Mouse (Mus musculus): Measurements from ENCODE around the gene Idh3g. TPM values are rescaled to one million over a fixed set of nuclear protein-coding genes. Genes with fewer than 3 reads are reported as not detected.

Gene Idh3g
- 205 and 248 TPM in 2 replicates for polyA plus RNA-seq (2021; fragmentation: Nextera tagmentation)
- long read RNA-seq, experiment 1, partial matches to known transcripts = 13 of 425 reads
- long read RNA-seq, experiment 1, other reads (novel, unspliced or antisense) = 408 of 425 reads
- long read RNA-seq, experiment 2, partial matches to known transcripts = 22 of 249 reads
- long read RNA-seq, experiment 2, other reads (novel, unspliced or antisense) = 225 of 249 reads

DNA sequence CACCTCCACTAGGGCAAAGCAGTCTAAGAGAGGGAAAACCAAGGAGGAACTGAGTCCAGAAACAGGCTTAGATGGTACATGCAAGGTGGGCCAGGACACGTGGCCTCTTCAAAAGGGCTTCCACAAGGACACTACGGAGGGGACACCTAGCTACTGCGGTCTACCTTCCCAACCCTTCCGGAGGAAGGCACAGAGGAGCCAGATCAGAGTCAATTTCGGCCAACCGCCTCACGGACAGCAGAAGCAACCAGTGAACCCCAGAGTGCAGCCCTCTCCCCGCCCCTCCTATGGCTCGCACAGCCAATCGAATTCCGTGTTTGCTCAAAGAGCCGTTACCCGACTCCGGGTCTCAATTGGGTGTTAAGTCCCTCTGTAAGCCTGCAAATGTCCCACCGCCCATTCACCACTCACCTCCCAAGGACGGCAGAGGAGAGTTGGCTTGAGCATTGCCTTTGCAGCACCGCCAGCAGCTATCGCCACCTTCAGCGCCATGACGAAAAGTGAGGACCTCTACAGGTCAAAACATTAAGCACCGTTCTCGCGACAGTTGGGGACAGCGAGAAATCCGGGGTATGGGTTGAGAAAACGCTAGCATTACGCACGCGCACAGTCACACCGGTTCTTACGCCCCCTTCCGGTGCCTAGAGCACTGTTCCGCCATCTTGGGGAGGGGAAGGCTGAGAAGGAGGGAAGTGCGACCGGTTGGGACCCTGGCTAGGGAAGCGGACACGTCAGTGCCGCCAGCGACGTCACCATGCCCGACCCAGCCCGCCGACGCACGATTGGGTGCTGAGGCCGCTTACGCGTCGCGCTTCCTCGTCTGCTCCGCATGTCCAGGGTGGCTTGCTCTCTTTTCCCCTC is at the start of gene Idh3g, which contains the start of gene Ssr4:
Gene Idh3g, minus strand, starts transcription at position 534 of the 861 bp plus-strand sequence.
Gene Ssr4, plus strand, starts transcription at position 665 of the 861 bp plus-strand sequence.

DNA sequence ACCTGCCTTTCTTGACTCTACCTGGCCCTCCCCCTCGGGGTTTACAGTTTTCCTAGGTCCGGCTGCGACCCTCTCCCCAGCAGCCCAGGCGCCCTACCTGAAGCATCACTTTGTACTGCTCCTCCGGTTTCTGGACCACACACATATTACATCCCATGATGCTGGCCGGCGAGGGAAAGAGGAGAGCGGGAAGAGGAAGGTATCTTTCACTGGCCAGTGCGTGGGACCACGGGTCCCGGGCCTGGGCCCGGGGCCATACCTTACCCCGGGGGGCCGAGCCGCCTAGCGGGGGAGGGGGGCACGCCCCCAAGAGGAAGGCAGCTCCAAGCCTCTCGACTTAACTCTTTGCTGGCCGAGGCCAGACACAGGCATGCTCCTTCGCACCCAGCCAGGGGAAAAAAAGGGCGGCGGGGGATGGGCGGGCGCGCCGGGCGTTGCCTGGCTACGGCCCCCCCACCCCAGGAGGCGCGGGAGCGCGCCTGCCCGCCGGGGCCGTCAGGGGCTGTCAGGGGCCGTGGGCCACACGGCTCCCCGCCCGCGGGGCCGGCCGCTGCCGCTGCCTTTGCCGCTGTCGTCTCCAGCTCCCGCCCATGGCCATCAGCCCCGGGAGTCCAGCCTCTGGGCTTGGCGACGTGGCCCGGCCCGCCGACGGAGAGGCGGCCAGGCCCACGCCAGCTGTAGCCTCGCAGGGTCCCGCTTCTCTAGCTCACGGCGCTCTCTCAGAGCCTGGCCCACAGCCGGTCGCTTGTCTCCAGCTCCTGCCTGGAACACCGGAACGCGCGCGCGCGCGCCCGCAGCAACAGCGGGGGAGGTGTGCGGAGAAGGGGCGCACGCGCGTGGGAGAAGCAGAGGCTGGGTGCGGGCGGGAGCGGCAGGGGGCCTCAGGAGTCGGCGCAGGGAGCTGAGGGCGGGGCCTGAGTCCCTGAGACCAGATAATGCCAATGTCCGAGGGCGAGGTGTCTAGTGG is 37.8 kb upstream of the Idh3g start, which contains the start of gene Pdzd4:
Gene Pdzd4, minus strand, starts transcription at position 785 of the 967 bp plus-strand sequence.

DNA sequence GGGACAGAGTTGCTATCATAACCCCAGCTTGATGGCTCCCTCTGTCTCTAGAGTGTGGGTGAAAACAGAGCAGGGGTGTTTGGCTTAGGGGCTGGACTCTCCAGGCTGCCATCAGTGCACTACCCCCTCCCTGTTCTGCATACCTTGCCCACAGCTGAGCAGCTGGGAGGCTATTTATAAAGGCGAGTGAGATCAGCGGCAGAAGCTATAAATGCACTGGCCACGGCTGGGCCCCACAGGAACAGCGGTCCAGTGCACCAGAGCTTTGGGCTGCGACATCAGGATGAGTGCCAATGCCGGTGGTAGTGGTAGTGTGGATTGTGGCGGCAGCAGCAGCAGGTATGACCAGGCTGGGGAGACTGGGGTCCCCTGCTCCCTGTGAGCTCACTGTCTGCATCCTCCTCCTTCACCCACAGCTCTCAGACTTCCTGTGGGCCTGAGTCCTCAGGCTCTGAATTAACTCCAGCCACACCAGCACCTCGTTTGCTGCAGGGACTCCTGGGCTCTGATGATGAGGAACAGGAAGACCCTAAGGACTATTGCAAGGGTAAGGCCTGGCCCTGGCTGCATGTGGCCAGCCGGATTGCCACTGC is 12.4 kb downstream of the Idh3g start, which contains the start of gene Srpk3:
Gene Srpk3, plus strand, starts transcription at position 238 of the 593 bp plus-strand sequence.

DNA sequence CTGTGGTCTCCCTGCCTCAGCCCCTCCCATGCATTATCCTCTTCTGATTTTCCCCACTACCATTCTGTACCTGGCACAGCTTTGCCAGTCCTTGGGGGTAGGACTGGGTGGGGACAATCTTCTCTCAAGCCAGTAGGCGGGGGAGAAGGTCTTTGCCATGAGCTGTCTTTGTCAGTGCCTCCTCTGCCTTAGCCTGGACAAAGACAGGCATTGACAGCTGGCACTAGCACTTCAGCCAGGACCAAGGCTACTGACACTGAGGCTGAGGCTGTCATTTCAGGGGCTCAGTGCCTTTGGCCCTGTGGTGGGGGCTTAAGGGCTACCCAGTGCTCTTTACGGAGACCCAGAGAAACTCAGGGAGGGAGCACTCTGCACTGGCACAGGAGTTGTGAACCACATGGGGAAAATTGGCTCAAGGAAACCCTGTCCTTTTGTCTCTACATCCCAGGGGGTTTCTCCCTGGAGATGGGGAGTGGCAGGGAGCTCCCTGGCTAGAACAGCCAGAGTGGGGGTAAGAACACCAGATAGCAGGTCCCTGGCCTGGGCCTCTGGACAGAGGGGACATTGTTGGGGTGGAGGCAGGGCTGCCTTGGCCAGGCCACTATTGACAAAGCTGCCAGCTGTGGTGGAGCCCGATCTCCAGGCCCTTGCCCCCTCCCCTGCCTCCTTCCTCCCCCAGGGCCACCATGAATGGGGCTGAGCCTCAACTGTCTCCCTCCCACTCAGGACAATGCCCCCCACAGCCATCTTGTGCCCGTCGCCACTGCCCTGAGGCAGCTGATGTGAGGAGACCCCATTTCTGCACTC is 30.2 kb downstream of the Idh3g start, which contains the start of gene Plxnb3:
Gene Plxnb3, plus strand, starts transcription at position 757 of the 807 bp plus-strand sequence.

Other genes starting within 250 kb of the Idh3g start
- 0.13 and 0.20 TPM in 2 replicates for gene Dusp9, start 147.5 kb downstream of the Idh3g start, polyA plus RNA-seq (2021; fragmentation: Nextera tagmentation)
- 59.8 and 87.0 TPM in 2 replicates for gene Pnck, start 126.8 kb downstream of the Idh3g start, polyA plus RNA-seq (2021; fragmentation: Nextera tagmentation)
- 7.8 and 9.4 TPM in 2 replicates for gene Slc6a8, start 113.7 kb downstream of the Idh3g start, polyA plus RNA-seq (2021; fragmentation: Nextera tagmentation)
- gene Bcap31, start 70.7 kb downstream of the Idh3g start, polyA plus RNA-seq (2021; fragmentation: Nextera tagmentation) = 145 and 151 TPM in 2 replicates
- gene Abcd1, start 70.3 kb downstream of the Idh3g start, polyA plus RNA-seq (2021; fragmentation: Nextera tagmentation) = 1.4 and 2.9 TPM in 2 replicates
- 2.9 and 3.2 TPM in 2 replicates for gene Plxnb3, start 29.8 kb downstream of the Idh3g start, polyA plus RNA-seq (2021; fragmentation: Nextera tagmentation)
- 0.90 and 2.1 TPM in 2 replicates for gene Srpk3, start 12.5 kb downstream of the Idh3g start, polyA plus RNA-seq (2021; fragmentation: Nextera tagmentation)
- 195 and 196 TPM in 2 replicates for gene Ssr4, start 131 bp upstream of the Idh3g start, polyA plus RNA-seq (2021; fragmentation: Nextera tagmentation)
- gene Pdzd4, start 38.1 kb upstream of the Idh3g start, polyA plus RNA-seq (2021; fragmentation: Nextera tagmentation) = 1.2 and 1.4 TPM in 2 replicates
- not detected in 2 replicates for gene Avpr2, start 105.2 kb upstream of the Idh3g start, polyA plus RNA-seq (2021; fragmentation: Nextera tagmentation)
- 25.5 and 26.9 TPM in 2 replicates for gene L1cam, start 109.2 kb upstream of the Idh3g start, polyA plus RNA-seq (2021; fragmentation: Nextera tagmentation)
- gene Arhgap4, start 135.0 kb upstream of the Idh3g start, polyA plus RNA-seq (2021; fragmentation: Nextera tagmentation) = 0.65 and 0.74 TPM in 2 replicates
- gene Naa10, start 135.0 kb upstream of the Idh3g start, polyA plus RNA-seq (2021; fragmentation: Nextera tagmentation) = 85.9 and 89.8 TPM in 2 replicates
- 7.5 and 9.0 TPM in 2 replicates for gene Renbp, start 144.0 kb upstream of the Idh3g start, polyA plus RNA-seq (2021; fragmentation: Nextera tagmentation)
- 14.6 and 15.4 TPM in 2 replicates for gene Hcfc1, start 179.5 kb upstream of the Idh3g start, polyA plus RNA-seq (2021; fragmentation: Nextera tagmentation)
- 6.6 and 7.2 TPM in 2 replicates for gene Irak1, start 237.0 kb upstream of the Idh3g start, polyA plus RNA-seq (2021; fragmentation: Nextera tagmentation)